19 mouse cellular contexts compared by ENCODE assay signal in the genomic region with DNA sequence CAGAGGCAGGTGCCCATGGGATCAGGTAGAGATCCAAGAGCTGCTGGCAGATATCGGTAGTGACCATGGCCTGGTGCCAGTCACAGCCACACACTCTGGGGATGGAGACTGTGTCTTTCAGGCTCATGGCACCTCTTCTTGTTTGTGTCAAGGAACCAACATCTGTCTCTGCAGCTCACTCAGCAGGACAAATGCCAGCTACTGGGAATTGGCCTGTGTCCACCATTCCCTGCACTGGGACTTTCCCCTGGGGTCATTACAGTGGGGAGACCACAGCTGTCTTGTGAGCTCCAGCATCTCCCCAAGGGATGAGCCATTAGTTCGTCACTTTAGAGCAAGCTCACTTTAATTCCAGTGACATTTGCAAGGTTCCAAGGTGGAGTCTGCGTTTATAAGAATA. TPM values are rescaled to one million over a fixed set of nuclear protein-coding genes. Genes with fewer than 3 reads are reported as not detected.
DNase-seq lines count a peak whose midpoint lies in the region; ATAC-seq and TF ChIP-seq lines count a peak whose summit lies in the region.
"Had no signal": no experiment of that assay in that cellular context is flagged by ENCODE, and none has a peak within 500 bp of the region (broad histone marks: within the 10 kb centered on the region; RNA-seq: fewer than 3 reads in every experiment).

No protein-coding gene starts in this region.

- no peaks in the 10 kb centered on the region for H3K27me3 ChIP-seq in midbrain, embryonic 13.5 days
- no peaks in the 10 kb centered on the region for H3K27me3 ChIP-seq in midbrain, embryonic 16.5 days (ENCODE audit: control insufficient read depth, insufficient read depth, low read depth, low read length)
- H3K27me3 ChIP-seq in myocyte (ENCODE audit: control insufficient read depth, insufficient read depth, insufficient read length), result no peaks in the 10 kb centered on the region
- H3K27me3 ChIP-seq: embryonic facial prominence, embryonic 12.5 days; limb, embryonic 13.5 days; lung, embryonic 15.5 days; neural tube, embryonic 12.5 days had no signal

- no peaks in the 10 kb centered on the region for H3K79me2 ChIP-seq in myocyte (ENCODE audit: control insufficient read depth, insufficient read depth)

- no peak overlapping the region for H3K4me3 ChIP-seq in midbrain, embryonic 13.5 days (replicated peaks)
- H3K4me3 ChIP-seq in midbrain, embryonic 16.5 days (ENCODE audit: low read depth, low read length), result no peak overlapping the region
- H3K4me3 ChIP-seq in myocyte, result no peak overlapping the region
- H3K4me3 ChIP-seq: embryonic facial prominence, embryonic 12.5 days; limb, embryonic 13.5 days; lung, embryonic 15.5 days; neural tube, embryonic 12.5 days had no signal

- H3K27ac ChIP-seq in midbrain, embryonic 13.5 days, result peak overlapping the region; percentile 60; the same call in 1 of the 2 replicates
- H3K27ac ChIP-seq in midbrain, embryonic 16.5 days (ENCODE audit: low read length), result no peak overlapping the region
- H3K27ac ChIP-seq: embryonic facial prominence, embryonic 12.5 days; hindbrain, postnatal 0 days; limb, embryonic 13.5 days; liver, embryonic 14.5 days; neural tube, embryonic 12.5 days had no signal

- no peak overlapping the region for H3K9ac ChIP-seq in midbrain, embryonic 13.5 days (replicated peaks)
- H3K9ac ChIP-seq in midbrain, embryonic 16.5 days (ENCODE audit: low read depth, low read length), result no peak overlapping the region
- H3K9ac ChIP-seq: limb, embryonic 13.5 days; liver, embryonic 14.5 days; lung, embryonic 15.5 days; neural tube, embryonic 12.5 days had no signal

- H3K4me1 ChIP-seq in midbrain, embryonic 13.5 days (replicated peaks), result peaks cover 25% of the 10 kb centered on the region
- no peaks in the 10 kb centered on the region; the same call in 1 of the 2 replicates for H3K4me1 ChIP-seq in midbrain, embryonic 16.5 days (ENCODE audit: control insufficient read depth, insufficient read depth, low read length)
- H3K4me1 ChIP-seq: lung, embryonic 15.5 days had no signal

- DNase-seq in gastrocnemius, adult 18-20 months (ENCODE audit: low spot score), result peak; percentile 2
- no peak for DNase-seq in gastrocnemius, postnatal 25 days
- peak; percentile 4 for DNase-seq in adipocyte (ENCODE audit: low spot score)
- DNase-seq in cerebellum, postnatal 4 days (ENCODE audit: low spot score in 2 of 2), result no peak
- DNase-seq: cerebellum, adult 8-10 months; heart, adult 18-20 months; heart, postnatal 36 days; thymus, postnatal 25 days had no signal

- 73% methylated on average over 3 of the region's 3 CpGs for WGBS in midbrain, embryonic 13.5 days
- WGBS in midbrain, embryonic 16.5 days, result 60% methylated on average over 3 of the region's 3 CpGs

- H3K36me3 ChIP-seq in midbrain, embryonic 13.5 days, result no peaks in the 10 kb centered on the region
- H3K36me3 ChIP-seq in midbrain, embryonic 16.5 days (ENCODE audit: control insufficient read depth, insufficient read depth, low read length), result no peaks in the 10 kb centered on the region
- H3K36me3 ChIP-seq in myocyte (ENCODE audit: control insufficient read depth, insufficient read depth), result no peaks in the 10 kb centered on the region
- H3K36me3 ChIP-seq: lung, embryonic 15.5 days had no signal

- ATAC-seq in midbrain, embryonic 13.5 days, result no peak
- no peak for ATAC-seq in midbrain, embryonic 16.5 days
- ATAC-seq: forebrain, embryonic 16.5 days; hindbrain, postnatal 0 days; intestine, postnatal 0 days had no signal

- H3K4me2 ChIP-seq in midbrain, embryonic 13.5 days (replicated peaks), result no peak overlapping the region
- H3K4me2 ChIP-seq in midbrain, embryonic 16.5 days (ENCODE audit: low read length), result no peak overlapping the region
- H3K4me2 ChIP-seq in myocyte (ENCODE audit: low read depth), result no peak overlapping the region
- H3K4me2 ChIP-seq: embryonic facial prominence, embryonic 12.5 days; limb, embryonic 13.5 days; lung, embryonic 15.5 days; neural tube, embryonic 12.5 days had no signal

- no peak overlapping the region for H3ac ChIP-seq in myocyte (ENCODE audit: control insufficient read depth, insufficient read length)

- no peak for TF ChIP-seq POLR2A in myocyte (IDR thresholded peaks at IDR 0.05; ENCODE audit: insufficient read length, low read depth)

- no peaks in the 10 kb centered on the region for H3K9me3 ChIP-seq in midbrain, embryonic 13.5 days
- no peaks in the 10 kb centered on the region for H3K9me3 ChIP-seq in midbrain, embryonic 16.5 days (replicated peaks; ENCODE audit: control insufficient read depth, low read length, poor library complexity, severe bottlenecking)
- H3K9me3 ChIP-seq: embryonic facial prominence, embryonic 12.5 days; limb, embryonic 13.5 days; lung, embryonic 15.5 days; neural tube, embryonic 12.5 days had no signal

TF ChIP-seq in myocyte, 11 proteins besides CTCF, POLR2A, EP300 and RAD21:
- TF ChIP-seq MYOD1 (IDR thresholded peaks at IDR 0.05; ENCODE audit: control insufficient read depth in 1 of 3, insufficient read length in 2 of 3, low read depth in 2 of 3) (peak; percentile 32 to 92 (median 86)), MAX (IDR thresholded peaks at IDR 0.05; ENCODE audit: low read depth) (no peak), POLR2AphosphoS2 (IDR thresholded peaks at IDR 0.05; ENCODE audit: insufficient read length, low read depth) (no peak), REST (IDR thresholded peaks at IDR 0.05; ENCODE audit: insufficient read depth, insufficient read length) (no peak), USF1 (IDR thresholded peaks at IDR 0.05; ENCODE audit: low read depth) (no peak), MYOG (IDR thresholded peaks at IDR 0.05; ENCODE audit: control insufficient read depth in 1 of 3, insufficient read depth in 1 of 3, insufficient read length in 2 of 3, low read depth in 2 of 3) (peak in 1 of 3 experiments; percentile 56)

RNA-seq across cellular contexts. Expression of a gene that starts 43.1 kb away (rescaled TPM):
- 10 to 100 TPM; 26.5 to 27.3 TPM for total RNA-seq in gastrocnemius, adult 18-20 months (2021)
- total RNA-seq in gastrocnemius, postnatal 25 days (2021), result 10 to 100 TPM; 26.0 to 27.1 TPM
- 55.5 and 56.0 TPM in 2 replicates for polyA plus RNA-seq in midbrain, embryonic 13.5 days (2015; fragmentation: Nextera tagmentation; extraction: Ambion mirVana)
- polyA plus RNA-seq in midbrain, embryonic 16.5 days (2015; fragmentation: Nextera tagmentation; extraction: Ambion mirVana), result 62.7 and 68.6 TPM in 2 replicates
- 82.1 TPM for polyA plus RNA-seq in myocyte (2012; fragmentation: generic; extraction: Trizol)

Comparison
In these comparisons a context has a peak if more than half of its experiments do, and no peak if none do; other contexts are left out.
1. DNase-seq: peak in gastrocnemius, adult 18-20 months (single experiment) and adipocyte (single experiment); none in gastrocnemius, postnatal 25 days (single experiment) and cerebellum, postnatal 4 days (0 of 2).